Mouse (Mus musculus) ES-E14 (cell line): Measurements from ENCODE around the gene Epb41l5.

Source experiments
- CHD2 ChIP-seq: IDR thresholded peaks from 2 replicates; pipeline ENCODE4 v1.6.1; 2014; ENCODE audit warnings: mild to moderate bottlenecking, low read depth, low read length, inconsistent platforms
- HCFC1 ChIP-seq: IDR thresholded peaks from 2 replicates; pipeline ENCODE4 v1.6.1; 2012; ENCODE audit warnings: low read length, inconsistent platforms, borderline replicate concordance; ENCODE audit not compliant: insufficient read depth
- MAFK ChIP-seq: IDR thresholded peaks from 2 replicates; pipeline ENCODE4 v1.6.1; 2014; ENCODE audit warnings: mild to moderate bottlenecking, low read depth, low read length, inconsistent platforms; ENCODE audit not compliant: insufficient read depth
- ZNF384 ChIP-seq: IDR thresholded peaks from 2 replicates; pipeline ENCODE4 v1.6.1; 2012; ENCODE audit warnings: low read depth, low read length, inconsistent platforms

GRCm38 (mm10) chr1:119626837-119627236, 22.0 kb downstream of the Epb41l5 start:
- TF ChIP-seq HCFC1 (no peak), MAFK (no peak), ZNF384 (no peak), CHD2 (no peak)
